Comparison of ENCODE assay signal across 8 mouse cellular contexts in genomic region chr7:17017036-17017435, GRCm38 (mm10). TPM values are rescaled to one million over a fixed set of nuclear protein-coding genes. Genes with fewer than 3 reads are reported as not detected.
DNase-seq lines count a peak whose midpoint lies in the region; ATAC-seq and TF ChIP-seq lines count a peak whose summit lies in the region.

No protein-coding gene starts in this region.

- TF ChIP-seq CTCF in liver, embryonic 14.5 days (IDR thresholded peaks at IDR 0.05; ENCODE audit: low read depth), result no peak

- no peak overlapping the region for H3K9ac ChIP-seq in midbrain, embryonic 15.5 days
- H3K9ac ChIP-seq in embryonic facial prominence, embryonic 14.5 days (ENCODE audit: low read depth, low read length), result no peak overlapping the region
- peak overlapping the region; percentile 30 for H3K9ac ChIP-seq in heart, embryonic 13.5 days
- H3K9ac ChIP-seq in liver, embryonic 14.5 days (replicated peaks), result no peak overlapping the region

- H3K27ac ChIP-seq in midbrain, embryonic 15.5 days, result no peak overlapping the region
- no peak overlapping the region for H3K27ac ChIP-seq in midbrain, embryonic 10.5 days (replicated peaks)
- H3K27ac ChIP-seq in embryonic facial prominence, embryonic 14.5 days (replicated peaks; ENCODE audit: low read depth, low read length), result peak overlapping the region; percentile 56; the same call in 1 of the 2 replicates
- H3K27ac ChIP-seq in heart, embryonic 13.5 days (replicated peaks), result peak overlapping the region; percentile 81
- no peak overlapping the region for H3K27ac ChIP-seq in liver, embryonic 14.5 days

- H3K4me2 ChIP-seq in midbrain, embryonic 15.5 days, result no peak overlapping the region
- H3K4me2 ChIP-seq in embryonic facial prominence, embryonic 14.5 days (ENCODE audit: low read depth, low read length), result no peak overlapping the region
- H3K4me2 ChIP-seq in heart, embryonic 13.5 days, result 0 out of 2 replicates have a peak overlapping the region, but pooled peaks have one; percentile 7
- H3K4me2 ChIP-seq in liver, embryonic 14.5 days (ENCODE audit: low read depth), result no peak overlapping the region

- no peaks in the 10 kb centered on the region for H3K27me3 ChIP-seq in midbrain, embryonic 15.5 days (replicated peaks)
- no peaks in the 10 kb centered on the region for H3K27me3 ChIP-seq in midbrain, embryonic 10.5 days (ENCODE audit: low read depth, poor library complexity, severe bottlenecking)
- H3K27me3 ChIP-seq in embryonic facial prominence, embryonic 14.5 days (replicated peaks; ENCODE audit: control insufficient read depth, insufficient read depth, low read length), result no peaks in the 10 kb centered on the region
- no peaks in the 10 kb centered on the region for H3K27me3 ChIP-seq in heart, embryonic 13.5 days (replicated peaks)
- no peaks in the 10 kb centered on the region for H3K27me3 ChIP-seq in liver, embryonic 14.5 days (ENCODE audit: control insufficient read depth, insufficient read depth, low read length)

- peaks cover 48% of the 10 kb centered on the region for H3K36me3 ChIP-seq in midbrain, embryonic 15.5 days (replicated peaks)
- H3K36me3 ChIP-seq in midbrain, embryonic 10.5 days, result peaks cover 97% of the 10 kb centered on the region
- peaks cover 92% of the 10 kb centered on the region for H3K36me3 ChIP-seq in embryonic facial prominence, embryonic 14.5 days (ENCODE audit: control insufficient read depth, insufficient read depth, low read length)
- H3K36me3 ChIP-seq in heart, embryonic 13.5 days, result peaks cover 91% of the 10 kb centered on the region
- peaks cover 55% of the 10 kb centered on the region for H3K36me3 ChIP-seq in liver, embryonic 14.5 days (replicated peaks; ENCODE audit: control insufficient read depth, insufficient read depth, low read depth)

- no peaks in the 10 kb centered on the region for H3K9me3 ChIP-seq in midbrain, embryonic 15.5 days
- no peaks in the 10 kb centered on the region for H3K9me3 ChIP-seq in midbrain, embryonic 10.5 days (replicated peaks)
- H3K9me3 ChIP-seq in embryonic facial prominence, embryonic 14.5 days (ENCODE audit: control insufficient read depth, low read length), result no peaks in the 10 kb centered on the region
- H3K9me3 ChIP-seq in heart, embryonic 13.5 days, result no peaks in the 10 kb centered on the region
- H3K9me3 ChIP-seq in liver, embryonic 14.5 days (ENCODE audit: control insufficient read depth, low read length), result no peaks in the 10 kb centered on the region

- WGBS in midbrain, embryonic 15.5 days, result 65% methylated on average over 1 of the region's 1 CpGs
- WGBS in midbrain, embryonic 10.5 days, result 91% methylated on average over 1 of the region's 1 CpGs
- 33% methylated on average over 1 of the region's 1 CpGs for WGBS in embryonic facial prominence, embryonic 14.5 days
- 47% methylated on average over 1 of the region's 1 CpGs for WGBS in heart, embryonic 13.5 days
- 79% methylated on average over 1 of the region's 1 CpGs for WGBS in liver, embryonic 14.5 days (ENCODE audit: insufficient replicate concordance)

- no peak overlapping the region for H3K4me3 ChIP-seq in midbrain, embryonic 15.5 days
- H3K4me3 ChIP-seq in midbrain, embryonic 10.5 days, result no peak overlapping the region
- no peak overlapping the region for H3K4me3 ChIP-seq in embryonic facial prominence, embryonic 14.5 days (ENCODE audit: low read depth, low read length)
- H3K4me3 ChIP-seq in heart, embryonic 13.5 days, result no peak overlapping the region
- H3K4me3 ChIP-seq in liver, embryonic 14.5 days (ENCODE audit: insufficient read depth in 1 of 2, low read depth in 2 of 2, low read length in 2 of 2), result no peak overlapping the region

- ATAC-seq in midbrain, embryonic 15.5 days (replicated peaks), result peak; percentile 57
- ATAC-seq in embryonic facial prominence, embryonic 14.5 days (ENCODE audit: low read depth), result peak; percentile 87
- ATAC-seq in heart, embryonic 13.5 days (ENCODE audit: extremely low read depth, insufficient number of reproducible peaks, low FRiP score, low TSS enrichment), result peak; percentile 74
- peak; percentile 56; the same call in 1 of the 2 replicates for ATAC-seq in liver, embryonic 14.5 days (ENCODE audit: insufficient read depth)

- 0 out of 2 replicates have a peak, but pooled peaks cover 4% of the 10 kb centered on the region for H3K4me1 ChIP-seq in midbrain, embryonic 15.5 days
- no peaks in the 10 kb centered on the region for H3K4me1 ChIP-seq in midbrain, embryonic 10.5 days
- 0 out of 2 replicates have a peak, but pooled peaks cover 7% of the 10 kb centered on the region for H3K4me1 ChIP-seq in embryonic facial prominence, embryonic 14.5 days (ENCODE audit: control insufficient read depth, insufficient read depth, low read length)
- H3K4me1 ChIP-seq in heart, embryonic 13.5 days, result peaks cover 32% of the 10 kb centered on the region
- H3K4me1 ChIP-seq in liver, embryonic 14.5 days (replicated peaks; ENCODE audit: control insufficient read depth in 2 of 2, insufficient read depth in 2 of 2, low read length in 1 of 2), result 0 out of 4 replicates have a peak, but pooled peaks cover 0 to 4% of the 10 kb centered on the region in 2 experiments

- no peak for TF ChIP-seq EP300 in liver, embryonic 14.5 days (IDR thresholded peaks at IDR 0.05; ENCODE audit: low read depth)

- no peak for DNase-seq in midbrain, embryonic 10.5 days (ENCODE audit: low spot score)
- peak; percentile 94 for DNase-seq in embryonic facial prominence, embryonic 14.5 days (ENCODE audit: low spot score)
- DNase-seq in kidney, postnatal 4 days, result peak; percentile 70 to 83
- DNase-seq in liver, embryonic 14.5 days (ENCODE audit: low read depth in 3 of 3, low spot score in 3 of 3), result no peak
- DNase-seq in right cerebral cortex, postnatal 14 days, result peak; percentile 94
- DNase-seq in c-Kit-positive CD71-positive TER-119-positive erythroid progenitor cells, embryonic 14.5 days (ENCODE audit: low spot score), result no peak

RNA-seq across cellular contexts. Expression of gene Ppp5c, which starts 10.7 kb away (rescaled TPM):
- 124 and 127 TPM in 2 replicates for polyA plus RNA-seq in midbrain, embryonic 15.5 days (2015; fragmentation: Nextera tagmentation; extraction: Ambion mirVana)
- polyA plus RNA-seq in midbrain, embryonic 10.5 days (2016; fragmentation: Nextera tagmentation; extraction: Ambion mirVana), result 135 and 142 TPM in 2 replicates
- polyA plus RNA-seq in embryonic facial prominence, embryonic 14.5 days (2014; fragmentation: Nextera tagmentation; extraction: Ambion mirVana), result 99.0 and 107 TPM in 2 replicates
- 82.3 and 94.0 TPM in 2 replicates for polyA plus RNA-seq in heart, embryonic 13.5 days (2015; fragmentation: Nextera tagmentation; extraction: Ambion mirVana)
- 61.7 and 68.3 TPM in 2 replicates for polyA plus RNA-seq in liver, embryonic 14.5 days (2012; rRNA removed)
- 38.5 and 42.8 TPM in 2 replicates for polyA plus RNA-seq in liver, embryonic 14.5 days (2014; fragmentation: Nextera tagmentation; extraction: Ambion mirVana)

RNA-seq across cellular contexts. Expression of gene Ccdc8, which starts 24.5 kb away (rescaled TPM):
- polyA plus RNA-seq in midbrain, embryonic 15.5 days (2015; fragmentation: Nextera tagmentation; extraction: Ambion mirVana), result 6.4 and 6.8 TPM in 2 replicates
- 8.7 and 9.0 TPM in 2 replicates for polyA plus RNA-seq in midbrain, embryonic 10.5 days (2016; fragmentation: Nextera tagmentation; extraction: Ambion mirVana)
- polyA plus RNA-seq in embryonic facial prominence, embryonic 14.5 days (2014; fragmentation: Nextera tagmentation; extraction: Ambion mirVana), result 24.7 and 26.0 TPM in 2 replicates
- polyA plus RNA-seq in heart, embryonic 13.5 days (2015; fragmentation: Nextera tagmentation; extraction: Ambion mirVana), result 25.5 and 25.8 TPM in 2 replicates
- polyA plus RNA-seq in liver, embryonic 14.5 days (2012; rRNA removed), result 2.0 and 2.7 TPM in 2 replicates
- polyA plus RNA-seq in liver, embryonic 14.5 days (2014; fragmentation: Nextera tagmentation; extraction: Ambion mirVana), result 1.5 and 2.3 TPM in 2 replicates

RNA-seq across cellular contexts. Expression of gene Gm42372, which starts 34.1 kb away (rescaled TPM):
- polyA plus RNA-seq in midbrain, embryonic 15.5 days (2015; fragmentation: Nextera tagmentation; extraction: Ambion mirVana), result 6.8 and 7.1 TPM in 2 replicates
- 1.3 TPM in 2 replicates for polyA plus RNA-seq in midbrain, embryonic 10.5 days (2016; fragmentation: Nextera tagmentation; extraction: Ambion mirVana)
- polyA plus RNA-seq in embryonic facial prominence, embryonic 14.5 days (2014; fragmentation: Nextera tagmentation; extraction: Ambion mirVana), result 0.24 and 0.38 TPM in 2 replicates
- polyA plus RNA-seq in heart, embryonic 13.5 days (2015; fragmentation: Nextera tagmentation; extraction: Ambion mirVana), result 0.09 and 0.14 TPM in 2 replicates
- polyA plus RNA-seq in liver, embryonic 14.5 days (2012; rRNA removed), result 0.01 and 0.02 TPM in 2 replicates
- 0.03 and 0.04 TPM in 2 replicates for polyA plus RNA-seq in liver, embryonic 14.5 days (2014; fragmentation: Nextera tagmentation; extraction: Ambion mirVana)

RNA-seq across cellular contexts. Expression of gene Hif3a, which starts 45.2 kb away (rescaled TPM):
- polyA plus RNA-seq in midbrain, embryonic 15.5 days (2015; fragmentation: Nextera tagmentation; extraction: Ambion mirVana), result 4.7 and 5.2 TPM in 2 replicates
- 4.3 and 5.1 TPM in 2 replicates for polyA plus RNA-seq in midbrain, embryonic 10.5 days (2016; fragmentation: Nextera tagmentation; extraction: Ambion mirVana)
- 26.1 and 34.8 TPM in 2 replicates for polyA plus RNA-seq in embryonic facial prominence, embryonic 14.5 days (2014; fragmentation: Nextera tagmentation; extraction: Ambion mirVana)
- 26.7 and 26.8 TPM in 2 replicates for polyA plus RNA-seq in heart, embryonic 13.5 days (2015; fragmentation: Nextera tagmentation; extraction: Ambion mirVana)
- 9.8 and 12.2 TPM in 2 replicates for polyA plus RNA-seq in liver, embryonic 14.5 days (2012; rRNA removed)
- 22.8 and 23.9 TPM in 2 replicates for polyA plus RNA-seq in liver, embryonic 14.5 days (2014; fragmentation: Nextera tagmentation; extraction: Ambion mirVana)

RNA-seq across cellular contexts. Expression of gene Psg16, which starts 56.8 kb away (rescaled TPM):
- polyA plus RNA-seq in midbrain, embryonic 15.5 days (2015; fragmentation: Nextera tagmentation; extraction: Ambion mirVana), result 4.4 and 6.1 TPM in 2 replicates
- 0.02 and 0.06 TPM in 2 replicates for polyA plus RNA-seq in midbrain, embryonic 10.5 days (2016; fragmentation: Nextera tagmentation; extraction: Ambion mirVana)
- 0.11 and 0.16 TPM in 2 replicates for polyA plus RNA-seq in embryonic facial prominence, embryonic 14.5 days (2014; fragmentation: Nextera tagmentation; extraction: Ambion mirVana)
- 0.10 TPM in 1 of 2 replicates, not detected in the other for polyA plus RNA-seq in heart, embryonic 13.5 days (2015; fragmentation: Nextera tagmentation; extraction: Ambion mirVana)
- polyA plus RNA-seq in liver, embryonic 14.5 days (2012; rRNA removed), result 0.02 and 0.18 TPM in 2 replicates
- polyA plus RNA-seq in liver, embryonic 14.5 days (2014; fragmentation: Nextera tagmentation; extraction: Ambion mirVana), result 0.08 TPM in 2 replicates

Comparison
In these comparisons a context has a peak if more than half of its experiments do, and no peak if none do; other contexts are left out.
1. H3K27ac ChIP-seq: peak in embryonic facial prominence, embryonic 14.5 days (single experiment) and heart, embryonic 13.5 days (single experiment); none in midbrain, embryonic 15.5 days (single experiment), midbrain, embryonic 10.5 days (single experiment) and liver, embryonic 14.5 days (single experiment).
2. DNase-seq: peak in embryonic facial prominence, embryonic 14.5 days (single experiment), kidney, postnatal 4 days (2 of 2) and right cerebral cortex, postnatal 14 days (single experiment); none in midbrain, embryonic 10.5 days (single experiment), liver, embryonic 14.5 days (0 of 3) and c-Kit-positive CD71-positive TER-119-positive erythroid progenitor cells, embryonic 14.5 days (single experiment).
3. Peak in every context shown above with its lines, with median percentiles within 50 percentile points of each other: ATAC-seq.